Mouse (Mus musculus) kidney, adult 2 months (tissue): ENCODE measurements around the gene Rasl10a.

Source experiments
- CTCF ChIP-seq: fragments of 200-500 bp; conservative IDR thresholded peaks from 2 replicates; pipeline ENCODE4 v1.5.1; 2011; ENCODE audit warnings: low read depth, mild to moderate bottlenecking, control low read depth, low read length, moderate library complexity, mixed read lengths; ENCODE audit not compliant: insufficient read depth, insufficient read length
- POLR2A ChIP-seq: fragments of 200-500 bp; IDR thresholded peaks from one replicate; pipeline ENCODE4 v1.6.1; 2011; ENCODE audit warnings: low read depth, low read length, control low read depth

GRCm38 (mm10) chr11:5098736-5099542, 41.0 kb downstream of the Rasl10a start, which contains the start of the genes Rhbdd3 and Ewsr1:
- peak; percentile 53 for TF ChIP-seq POLR2A
- TF ChIP-seq CTCF = no peak
